Mouse (Mus musculus) stomach, postnatal 0 days (tissue): Measurements from ENCODE around the gene Ankfn1. TPM values are rescaled to one million over a fixed set of nuclear protein-coding genes. Genes with fewer than 3 reads are reported as not detected.

ENCODE experiments used
- ATAC-seq: fragments of 200-750 bp; cut with Nextera tagmentation; 2 replicates; pipeline ENCODE4 v1.8.0; 2017; ENCODE audit not compliant: low FRiP score, low TSS enrichment
- DNase-seq: peaks from one replicate; pipeline ENCODE4 v3.0.0-alpha.2; 2016; ENCODE audit warnings: low spot score
- H3K27ac ChIP-seq: fragments of 300-500 bp; sonication (generic); replicated peaks from 2 replicates; pipeline ENCODE4 v1.5.1; 2014; ENCODE audit warnings: mild to moderate bottlenecking, control low read depth
- H3K27me3 ChIP-seq: fragments of 300-500 bp; sonication (generic); 2 replicates; pipeline ENCODE4 v1.6.1; 2014; ENCODE audit warnings: low read length; ENCODE audit not compliant: control insufficient read depth, insufficient read depth
- H3K36me3 ChIP-seq: fragments of 300-500 bp; sonication (generic); 2 replicates; pipeline ENCODE4 v1.6.1; 2014; ENCODE audit warnings: low read length, mixed read lengths; ENCODE audit not compliant: control insufficient read depth, insufficient read depth
- H3K4me1 ChIP-seq: fragments of 300-500 bp; sonication (generic); replicated peaks from 2 replicates; pipeline ENCODE4 v1.6.1; 2014; ENCODE audit warnings: antibody characterized with exemption; ENCODE audit not compliant: control insufficient read depth, insufficient read depth
- H3K4me2 ChIP-seq: fragments of 300-500 bp; sonication (generic); replicated peaks from 2 replicates; pipeline ENCODE4 v1.6.1; 2014; ENCODE audit warnings: low read depth, mild to moderate bottlenecking, control low read depth, moderate library complexity
- H3K4me3 ChIP-seq: fragments of 300-500 bp; sonication (generic); 2 replicates; pipeline ENCODE4 v1.5.1; 2014; ENCODE audit warnings: low read depth, low read length, control low read depth
- H3K9ac ChIP-seq: fragments of 300-500 bp; sonication (generic); 2 replicates; pipeline ENCODE4 v1.6.1; 2014; ENCODE audit warnings: mild to moderate bottlenecking, low read length, control low read depth, mixed read lengths
- H3K9me3 ChIP-seq: fragments of 300-500 bp; sonication (generic); 2 replicates; pipeline ENCODE4 v1.6.1; 2016; ENCODE audit warnings: low read length; ENCODE audit not compliant: control insufficient read depth
- CTCF ChIP-seq: IDR thresholded peaks from 2 replicates; pipeline ENCODE4 v1.5.1; 2016; ENCODE audit warnings: antibody characterized with exemption, low read depth, mild to moderate bottlenecking, moderate library complexity
- EP300 ChIP-seq: optimal IDR thresholded peaks from 2 replicates; pipeline ENCODE3; 2016; ENCODE audit warnings: antibody characterized with exemption
- WGBS: fragments of 180-500 bp; shearing (Covaris S2); extraction: QIAGEN DNeasy Blood & Tissue Kit; methylation state at CpG from one replicate; pipeline ENCODE4 v1.1.7; 2014; 5-methylcytosine and 5-hydroxymethylcytosine counted together
- polyA plus RNA-seq: library from polyadenylated mRNA; unstranded; fragments of >200 nt; fragmentation: Nextera tagmentation; extraction: Ambion mirVana; gene quantifications from 2 replicates; pipeline ENCODE4 v1.2.1, GENCODE M21; 2015

Gene Ankfn1
- polyA plus RNA-seq, 1 experiment from 2014 or later, result 0.10 TPM

DNA sequence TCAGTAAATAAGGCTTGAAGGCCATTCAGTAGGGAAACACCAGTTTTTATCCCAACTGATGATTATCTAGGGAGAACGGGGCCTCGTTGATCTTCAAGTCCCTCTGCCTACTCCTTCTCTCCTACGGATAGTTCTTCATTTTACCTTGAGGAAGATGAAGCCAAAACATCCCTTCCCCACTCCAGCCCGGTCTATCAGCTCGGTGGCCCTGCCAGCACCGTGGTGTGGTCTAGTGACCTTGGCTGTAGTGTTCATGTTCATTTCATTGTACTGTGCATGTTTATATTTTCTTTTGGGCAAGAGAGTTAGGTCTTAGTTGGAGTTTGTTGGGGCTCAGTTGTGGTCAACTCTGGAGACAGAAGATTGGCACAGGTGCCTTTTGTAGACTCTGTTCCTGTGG lies 328.5 kb downstream of the Ankfn1 start:
- TF ChIP-seq CTCF (no peak), EP300 (no peak)
- 78% methylated on average over 6 of the region's 6 CpGs for WGBS

DNA sequence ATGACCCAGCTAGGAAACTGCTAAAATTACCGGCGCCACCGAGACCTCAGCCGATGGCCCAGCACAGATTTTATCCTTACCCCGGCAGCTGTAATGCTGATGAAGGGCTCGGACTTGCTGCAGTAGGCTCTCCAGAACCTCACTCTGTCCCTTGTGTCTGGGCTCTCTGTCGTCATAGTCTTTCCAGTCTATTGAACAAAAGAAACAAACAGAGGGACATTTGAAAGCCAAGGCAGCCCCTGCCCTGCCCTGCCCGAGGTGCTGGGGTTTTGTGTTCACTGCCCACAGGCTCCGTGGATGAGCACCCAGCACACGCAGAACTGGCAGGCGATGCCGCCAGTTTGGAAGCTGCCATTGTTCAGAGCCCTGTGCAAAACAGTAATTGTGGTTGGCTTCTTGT lies 330.0 kb downstream of the Ankfn1 start:
- Histone ChIP-seq H3K27ac (no peak overlapping the region), H3K4me2 (no peak overlapping the region), H3K9ac (no peak overlapping the region), H3K9me3 (no peaks in the 10 kb centered on the region), H3K27me3 (no peaks in the 10 kb centered on the region), H3K4me1 (no peaks in the 10 kb centered on the region), H3K36me3 (no peaks in the 10 kb centered on the region), H3K4me3 (no peak overlapping the region)
- DNase-seq (no peak), ATAC-seq (no peak)
- 80% methylated on average over 12 of the region's 12 CpGs for WGBS
- TF ChIP-seq EP300 (no peak), CTCF (no peak)

More for the DNA sequence above, 328.5 kb downstream of the Ankfn1 start:
- no peak overlapping the region for H3K9ac ChIP-seq
- H3K4me1 ChIP-seq, result no peaks in the 10 kb centered on the region
- H3K27ac ChIP-seq, result no peak overlapping the region
- DNase-seq, result no peak
- no peak overlapping the region for H3K4me3 ChIP-seq
- H3K27me3 ChIP-seq, result no peaks in the 10 kb centered on the region
- no peak overlapping the region for H3K4me2 ChIP-seq
- H3K9me3 ChIP-seq, result no peaks in the 10 kb centered on the region
- no peaks in the 10 kb centered on the region for H3K36me3 ChIP-seq
- ATAC-seq, result no peak

DNA sequence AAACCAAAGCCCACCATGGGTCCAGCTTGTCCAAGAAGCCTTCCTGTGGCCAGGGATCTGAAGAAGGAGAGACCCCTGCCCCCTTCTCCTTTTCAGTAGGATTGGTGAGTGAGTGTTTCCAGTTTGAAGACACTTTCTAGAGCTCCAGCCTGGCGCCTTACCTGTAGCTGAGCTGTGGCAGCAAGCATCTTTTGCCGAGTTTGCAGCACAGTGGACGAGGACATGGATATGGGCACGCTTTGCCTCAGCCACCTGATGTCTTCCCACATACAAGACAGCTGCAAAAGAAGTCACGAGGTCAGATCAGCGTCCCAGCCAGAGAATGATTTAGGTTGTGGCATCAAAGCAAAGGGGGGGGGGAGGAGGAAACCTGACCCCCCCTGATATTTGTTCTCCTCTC lies 336.9 kb downstream of the Ankfn1 start:
- H3K36me3 ChIP-seq, result no peaks in the 10 kb centered on the region
- DNase-seq, result no peak
- H3K27me3 ChIP-seq, result no peaks in the 10 kb centered on the region
- no peak for ATAC-seq
- no peak overlapping the region for H3K4me2 ChIP-seq
- no peaks in the 10 kb centered on the region for H3K9me3 ChIP-seq
- H3K27ac ChIP-seq, result no peak overlapping the region
- 76% methylated on average over 6 of the region's 6 CpGs for WGBS
- no peak overlapping the region for H3K4me3 ChIP-seq
- no peak for TF ChIP-seq CTCF
- H3K9ac ChIP-seq, result no peak overlapping the region
- H3K4me1 ChIP-seq, result no peaks in the 10 kb centered on the region

DNA sequence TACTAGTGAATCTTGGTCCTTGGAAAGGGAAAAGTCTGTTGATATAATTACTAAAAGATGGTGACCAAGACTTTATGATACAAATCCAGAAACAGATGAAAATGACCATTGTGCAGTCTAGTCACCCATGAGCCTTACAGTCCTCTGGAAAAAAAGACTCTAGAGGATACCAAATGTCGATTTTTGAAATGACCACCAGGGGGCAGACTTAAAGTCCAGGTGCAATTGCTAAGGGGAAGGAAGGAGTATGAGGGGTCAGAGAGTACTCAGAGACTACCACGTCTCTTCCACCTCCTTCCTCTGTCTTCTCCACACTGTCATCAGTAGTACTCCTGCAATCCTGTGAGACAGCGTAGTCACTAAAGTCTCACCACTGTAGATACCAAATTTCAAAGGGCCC lies 353.1 kb downstream of the Ankfn1 start:
- Histone ChIP-seq H3K4me2 (no peak overlapping the region), H3K4me1 (no peaks in the 10 kb centered on the region), H3K36me3 (no peaks in the 10 kb centered on the region), H3K27ac (no peak overlapping the region), H3K9ac (no peak overlapping the region), H3K27me3 (no peaks in the 10 kb centered on the region), H3K9me3 (no peaks in the 10 kb centered on the region), H3K4me3 (no peak overlapping the region)
- TF ChIP-seq CTCF (peak; percentile 66), EP300 (no peak)
- no peak for DNase-seq
- 57% methylated on average over 3 of the region's 3 CpGs for WGBS
- ATAC-seq, result no peak

DNA sequence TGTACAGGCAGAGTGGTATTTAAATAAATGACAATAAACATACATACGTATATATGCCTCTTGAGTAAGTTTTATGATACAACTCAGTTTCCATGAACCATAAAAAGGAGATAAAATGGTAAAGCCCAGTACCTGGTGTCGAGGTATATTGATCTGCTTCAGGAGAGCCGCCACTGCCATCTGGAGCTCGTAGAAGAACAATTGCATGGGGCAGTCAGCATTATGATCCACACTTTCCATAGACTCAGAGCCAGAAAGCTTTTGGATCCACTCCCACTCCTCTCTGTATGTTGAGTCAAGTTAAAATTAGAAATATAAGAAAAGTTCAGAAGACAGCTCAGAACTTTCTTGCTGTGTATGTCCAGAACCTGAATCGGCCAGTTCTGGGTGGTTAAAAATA lies 354.8 kb downstream of the Ankfn1 start:
- Histone ChIP-seq H3K36me3 (no peaks in the 10 kb centered on the region), H3K27me3 (no peaks in the 10 kb centered on the region), H3K4me3 (no peak overlapping the region), H3K27ac (no peak overlapping the region), H3K4me2 (no peak overlapping the region), H3K9me3 (no peaks in the 10 kb centered on the region), H3K9ac (no peak overlapping the region), H3K4me1 (no peaks in the 10 kb centered on the region)
- no peak for TF ChIP-seq EP300
- TF ChIP-seq CTCF, result no peak
- DNase-seq, result no peak
- 73% methylated on average over 5 of the region's 5 CpGs for WGBS
- ATAC-seq, result no peak

DNA sequence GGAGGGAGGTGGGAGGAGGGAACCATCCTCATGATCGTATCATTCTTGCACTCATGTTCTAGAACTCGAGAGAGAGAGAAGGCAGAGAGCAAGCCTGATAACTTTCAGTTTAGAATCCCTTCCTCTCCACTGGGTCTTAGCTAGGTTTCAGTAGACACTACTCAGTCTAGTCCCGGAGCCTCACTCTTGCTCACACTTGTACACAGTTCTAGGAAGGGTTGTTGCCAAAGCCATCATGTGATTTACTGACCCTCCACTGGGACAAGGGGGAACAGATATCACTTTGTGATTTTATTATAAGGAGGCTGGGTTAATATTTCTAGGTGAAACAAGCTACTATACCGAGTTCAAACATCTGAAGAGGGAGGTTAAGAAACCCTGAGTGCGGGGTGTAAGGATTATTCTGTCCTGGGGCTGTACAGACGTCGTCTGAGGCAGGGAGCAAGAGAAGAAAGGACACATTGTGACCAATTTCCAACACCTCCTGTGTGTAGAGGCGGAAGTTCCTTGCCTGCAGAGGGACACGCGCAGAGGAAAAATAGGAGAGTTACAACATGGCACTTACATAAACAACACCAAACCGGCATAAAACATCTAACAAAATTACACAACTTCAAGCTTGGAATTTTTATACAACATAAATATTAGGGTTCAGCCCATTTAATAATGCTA lies 356.6 kb downstream of the Ankfn1 start:
- no peak overlapping the region for H3K4me3 ChIP-seq
- no peak overlapping the region for H3K4me2 ChIP-seq
- H3K27me3 ChIP-seq, result no peaks in the 10 kb centered on the region
- no peak overlapping the region for H3K9ac ChIP-seq
- ATAC-seq, result no peak
- no peak for TF ChIP-seq CTCF
- no peak for TF ChIP-seq EP300
- no peaks in the 10 kb centered on the region for H3K9me3 ChIP-seq
- no peaks in the 10 kb centered on the region for H3K36me3 ChIP-seq
- DNase-seq, result no peak
- H3K4me1 ChIP-seq, result no peaks in the 10 kb centered on the region
- WGBS, result 74% methylated on average over 11 of the region's 11 CpGs
- H3K27ac ChIP-seq, result no peak overlapping the region
